Comparison of ENCODE assay signal across 8 mouse cellular contexts in the genomic region with DNA sequence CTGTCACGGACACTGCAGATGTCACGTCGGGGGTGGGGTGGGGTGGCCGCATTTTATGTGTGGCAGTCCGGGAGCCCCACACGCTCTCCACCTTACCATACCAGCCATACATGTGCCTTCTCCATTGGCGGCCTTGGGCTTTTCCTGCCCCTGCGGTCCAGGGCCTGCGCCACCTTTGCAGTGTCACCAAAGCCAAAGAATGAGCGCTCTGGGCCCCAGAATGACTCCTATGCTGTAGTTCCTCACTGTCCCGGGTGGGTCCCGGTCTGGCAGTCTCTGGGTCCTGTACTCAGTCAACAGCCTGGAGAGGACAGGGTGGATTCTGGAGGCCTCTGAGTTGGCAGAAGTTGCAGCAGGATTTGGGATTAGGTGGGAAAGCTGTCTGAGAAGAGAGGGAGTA. TPM values are rescaled to one million over a fixed set of nuclear protein-coding genes. Genes with fewer than 3 reads are reported as not detected.
DNase-seq lines count a peak whose midpoint lies in the region; ATAC-seq and TF ChIP-seq lines count a peak whose summit lies in the region.

A gene (minus strand): TSS at position 155 of the 400 bp plus-strand sequence.

- peak within 1 kb of the TSS; percentile 44 for H3K4me3 ChIP-seq in kidney, postnatal 0 days (replicated peaks; ENCODE audit: low read depth, low read length)
- peak within 1 kb of the TSS; percentile 63 for H3K4me3 ChIP-seq in embryonic facial prominence, embryonic 13.5 days
- peak within 1 kb of the TSS; percentile 51 for H3K4me3 ChIP-seq in intestine, postnatal 0 days (ENCODE audit: low read depth, low read length)
- peak within 1 kb of the TSS; percentile 43 for H3K4me3 ChIP-seq in midbrain, embryonic 14.5 days (replicated peaks; ENCODE audit: low read depth, low read length)

- H3K36me3 ChIP-seq in kidney, postnatal 0 days (ENCODE audit: insufficient read depth, low read length), result no peaks in the 10 kb centered on the region
- no peaks in the 10 kb centered on the region for H3K36me3 ChIP-seq in embryonic facial prominence, embryonic 13.5 days
- no peaks in the 10 kb centered on the region for H3K36me3 ChIP-seq in intestine, postnatal 0 days (ENCODE audit: control insufficient read depth, insufficient read depth)
- no peaks in the 10 kb centered on the region for H3K36me3 ChIP-seq in midbrain, embryonic 14.5 days (ENCODE audit: control insufficient read depth, insufficient read depth, low read length)

- no peaks in the 10 kb centered on the region for H3K9me3 ChIP-seq in kidney, postnatal 0 days (replicated peaks; ENCODE audit: low read length)
- H3K9me3 ChIP-seq in embryonic facial prominence, embryonic 13.5 days, result peaks cover 8% of the 10 kb centered on the region
- H3K9me3 ChIP-seq in intestine, postnatal 0 days (ENCODE audit: control insufficient read depth), result no peaks in the 10 kb centered on the region
- H3K9me3 ChIP-seq in midbrain, embryonic 14.5 days (ENCODE audit: control insufficient read depth, low read length), result peaks cover 7% of the 10 kb centered on the region; the same call in 1 of the 2 replicates

- no peak within 1 kb of the TSS for H3K27ac ChIP-seq in kidney, postnatal 0 days
- H3K27ac ChIP-seq in embryonic facial prominence, embryonic 13.5 days, result no peak within 1 kb of the TSS
- H3K27ac ChIP-seq in intestine, postnatal 0 days (ENCODE audit: low read depth, low read length), result no peak within 1 kb of the TSS
- no peak within 1 kb of the TSS for H3K27ac ChIP-seq in midbrain, embryonic 14.5 days (replicated peaks; ENCODE audit: low read depth, low read length)

- H3K4me2 ChIP-seq in kidney, postnatal 0 days (ENCODE audit: low read length), result peak within 1 kb of the TSS; percentile 89
- H3K4me2 ChIP-seq in embryonic facial prominence, embryonic 13.5 days, result peak within 1 kb of the TSS; percentile 96
- peak within 1 kb of the TSS; percentile 88 for H3K4me2 ChIP-seq in intestine, postnatal 0 days (replicated peaks; ENCODE audit: low read depth)
- H3K4me2 ChIP-seq in midbrain, embryonic 14.5 days (ENCODE audit: low read length), result peak within 1 kb of the TSS; percentile 74

- TF ChIP-seq CTCF in kidney, postnatal 0 days (IDR thresholded peaks at IDR 0.05; ENCODE audit: low read depth), result no peak
- TF ChIP-seq CTCF in intestine, postnatal 0 days (IDR thresholded peaks at IDR 0.05; ENCODE audit: low read depth), result no peak

- peak within 1 kb of the TSS; percentile 40; the same call in 1 of the 2 replicates for H3K9ac ChIP-seq in kidney, postnatal 0 days (ENCODE audit: low read depth, low read length)
- peak within 1 kb of the TSS; percentile 72 for H3K9ac ChIP-seq in embryonic facial prominence, embryonic 13.5 days
- peak within 1 kb of the TSS; percentile 22; the same call in 1 of the 2 replicates for H3K9ac ChIP-seq in intestine, postnatal 0 days (ENCODE audit: low read depth, low read length)
- peak within 1 kb of the TSS; percentile 38 for H3K9ac ChIP-seq in midbrain, embryonic 14.5 days (replicated peaks; ENCODE audit: low read length)

- WGBS in kidney, postnatal 0 days, result 21% methylated on average over 12 of the region's 12 CpGs
- WGBS in embryonic facial prominence, embryonic 13.5 days, result 14% methylated on average over 12 of the region's 12 CpGs
- WGBS in intestine, postnatal 0 days, result 36% methylated on average over 12 of the region's 12 CpGs
- 14% methylated on average over 12 of the region's 12 CpGs for WGBS in midbrain, embryonic 14.5 days

- peaks cover 35% of the 10 kb centered on the region for H3K27me3 ChIP-seq in kidney, postnatal 0 days (ENCODE audit: insufficient read depth, low read length)
- peaks cover 79% of the 10 kb centered on the region for H3K27me3 ChIP-seq in embryonic facial prominence, embryonic 13.5 days
- H3K27me3 ChIP-seq in intestine, postnatal 0 days (replicated peaks; ENCODE audit: control insufficient read depth, insufficient read depth, low read length), result peaks cover 42% of the 10 kb centered on the region
- H3K27me3 ChIP-seq in midbrain, embryonic 14.5 days (ENCODE audit: control insufficient read depth, insufficient read depth, low read length), result peaks cover 35% of the 10 kb centered on the region

- H3K4me1 ChIP-seq in kidney, postnatal 0 days (replicated peaks; ENCODE audit: insufficient read depth, low read length), result no peaks in the 10 kb centered on the region; the same call in 1 of the 2 replicates
- H3K4me1 ChIP-seq in embryonic facial prominence, embryonic 13.5 days, result peaks cover 20% of the 10 kb centered on the region
- H3K4me1 ChIP-seq in intestine, postnatal 0 days (replicated peaks; ENCODE audit: control insufficient read depth, insufficient read depth, low read length), result no peaks in the 10 kb centered on the region
- peaks cover 7% of the 10 kb centered on the region for H3K4me1 ChIP-seq in midbrain, embryonic 14.5 days (ENCODE audit: control insufficient read depth, insufficient read depth, low read length)

- DNase-seq in kidney, postnatal 0 days (ENCODE audit: low spot score), result no peak
- DNase-seq in kidney, adult 8-10 months, result no peak
- no peak for DNase-seq in midbrain, embryonic 14.5 days
- DNase-seq in cerebellum, adult 9-11 months, result no peak
- DNase-seq in kidney, adult 18-20 months, result no peak
- DNase-seq in thymus, postnatal 10 days (ENCODE audit: low spot score in 2 of 2), result no peak

- ATAC-seq in kidney, postnatal 0 days (replicated peaks; ENCODE audit: low FRiP score, low read depth), result no peak
- ATAC-seq in embryonic facial prominence, embryonic 13.5 days (ENCODE audit: insufficient number of reproducible peaks, insufficient read depth, low FRiP score, low TSS enrichment, low read depth), result no peak
- no peak for ATAC-seq in intestine, postnatal 0 days
- ATAC-seq in midbrain, embryonic 14.5 days (ENCODE audit: low FRiP score, low TSS enrichment), result no peak

RNA-seq across cellular contexts. Expression of the gene that starts here (rescaled TPM):
- 0.76 and 0.83 TPM in 2 replicates for polyA plus RNA-seq in kidney, postnatal 0 days (2015; fragmentation: Nextera tagmentation; extraction: Ambion mirVana)
- polyA plus RNA-seq in embryonic facial prominence, embryonic 13.5 days (2015; fragmentation: Nextera tagmentation; extraction: Ambion mirVana), result 2.1 and 2.2 TPM in 2 replicates
- 1.8 and 1.9 TPM in 2 replicates for polyA plus RNA-seq in intestine, postnatal 0 days (2015; fragmentation: Nextera tagmentation; extraction: Ambion mirVana)
- 2.0 and 3.0 TPM in 2 replicates for polyA plus RNA-seq in midbrain, embryonic 14.5 days (2014; fragmentation: Nextera tagmentation; extraction: Ambion mirVana)

Comparison
In these comparisons a context has a peak if more than half of its experiments do, and no peak if none do; other contexts are left out.
1. H3K9ac ChIP-seq: peak in every context shown above with its lines; median percentile 72 in embryonic facial prominence, embryonic 13.5 days; 40 in kidney, postnatal 0 days; 38 in midbrain, embryonic 14.5 days; 22 in intestine, postnatal 0 days.